Mouse (Mus musculus) ES-E14 (cell line): Measurements from ENCODE around the gene Bmper. TPM values are rescaled to one million over a fixed set of nuclear protein-coding genes. Genes with fewer than 3 reads are reported as not detected.

Source experiments
- DNase-seq: peaks from one replicate; pipeline ENCODE4 v3.0.0-alpha.2; 2013; ENCODE audit warnings: low read depth, low spot score
- H3K27ac ChIP-seq: 2 replicates; pipeline ENCODE4 v1.5.1; 2012; ENCODE audit warnings: low read depth, mild to moderate bottlenecking, low read length, moderate library complexity, mixed read lengths; ENCODE audit not compliant: poor library complexity, insufficient read depth, severe bottlenecking
- H3K36me3 ChIP-seq: 2 replicates; pipeline ENCODE4 v1.6.1; 2012; ENCODE audit warnings: mild to moderate bottlenecking, low read length, moderate library complexity, mixed read lengths; ENCODE audit not compliant: control insufficient read depth, poor library complexity, insufficient read depth, severe bottlenecking
- H3K4me1 ChIP-seq, 2 experiments: fragments of 150-350 bp in 1 of 2; sonication (generic) in 1 of 2; 2 replicates each; pipeline ENCODE4 v1.6.1; 2012; ENCODE audit warnings: low read length in 2 of 2, mild to moderate bottlenecking in 1 of 2, mixed read lengths in 1 of 2; ENCODE audit not compliant: control insufficient read depth in 2 of 2, insufficient read depth in 2 of 2, poor library complexity in 1 of 2
- H3K4me3 ChIP-seq, 2 experiments: fragments of 150-350 bp in 1 of 2; sonication (generic) in 1 of 2; 2 replicates each; pipeline ENCODE4 v1.5.1; 2012; ENCODE audit warnings: low read length in 2 of 2, low read depth in 1 of 2, mild to moderate bottlenecking in 1 of 2, mixed read lengths in 1 of 2; ENCODE audit not compliant: insufficient read depth in 1 of 2, poor library complexity in 1 of 2, severe bottlenecking in 1 of 2
- H3K9ac ChIP-seq: 2 replicates; pipeline ENCODE4 v1.6.1; 2012; ENCODE audit warnings: low read depth, mild to moderate bottlenecking, low read length, mixed read lengths; ENCODE audit not compliant: poor library complexity, insufficient read depth, severe bottlenecking
- H3K9me3 ChIP-seq: fragments of 150-350 bp; sonication (generic); 2 replicates; pipeline ENCODE4 v1.6.1; 2012; ENCODE audit warnings: low read depth, mild to moderate bottlenecking, low read length; ENCODE audit not compliant: control insufficient read depth, insufficient read depth
- CHD2 ChIP-seq: IDR thresholded peaks from 2 replicates; pipeline ENCODE4 v1.6.1; 2014; ENCODE audit warnings: mild to moderate bottlenecking, low read depth, low read length, inconsistent platforms
- HCFC1 ChIP-seq: IDR thresholded peaks from 2 replicates; pipeline ENCODE4 v1.6.1; 2012; ENCODE audit warnings: low read length, inconsistent platforms, borderline replicate concordance; ENCODE audit not compliant: insufficient read depth
- MAFK ChIP-seq: IDR thresholded peaks from 2 replicates; pipeline ENCODE4 v1.6.1; 2014; ENCODE audit warnings: mild to moderate bottlenecking, low read depth, low read length, inconsistent platforms; ENCODE audit not compliant: insufficient read depth
- ZC3H11A ChIP-seq: IDR thresholded peaks from 2 replicates; pipeline ENCODE4 v1.6.1; 2012; ENCODE audit warnings: low read depth, mild to moderate bottlenecking, inconsistent platforms, low read length, borderline replicate concordance
- ZNF384 ChIP-seq: IDR thresholded peaks from 2 replicates; pipeline ENCODE4 v1.6.1; 2012; ENCODE audit warnings: low read depth, low read length, inconsistent platforms
- in situ Hi-C, 2 experiments: fragments of 600-800 bp; cut with MboI; formaldehyde crosslinking; loops; one replicate each; pipeline ENCODE4 v1.15.1; 2025; ENCODE audit warnings: low sequenced_read_pairs in 2 of 2, inconsistent platforms in 1 of 2; ENCODE audit not compliant: unreplicated experiment in 2 of 2
- total RNA-seq: library from RNA; depleted of rRNA; stranded (reverse); fragments of 300-350 nt; gene quantifications from 2 replicates; pipeline ENCODE4 v1.2.3, GENCODE M21; 2012

Bmper gene
- total RNA-seq, 1 experiment = 2.5 TPM

DNA sequence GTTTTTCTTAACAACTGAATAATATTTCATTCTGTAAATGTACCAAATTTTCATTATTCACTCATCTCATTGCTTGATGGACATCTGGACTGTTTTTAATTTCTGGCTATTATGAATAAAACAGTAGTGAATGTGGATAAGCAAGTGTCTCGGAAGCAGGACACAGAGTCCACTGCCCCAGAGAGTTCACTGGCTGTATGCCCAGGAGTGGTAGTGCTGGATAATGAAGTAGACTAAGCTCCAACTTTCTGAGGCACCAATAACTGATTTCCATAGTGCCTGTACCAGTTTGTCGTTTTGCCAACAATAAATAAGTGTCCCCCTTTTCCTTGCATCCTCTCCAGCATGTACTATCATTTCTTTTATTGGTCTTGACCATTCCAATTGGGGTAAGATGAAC, 190.1 kb downstream of the Bmper start:
- Histone ChIP-seq H3K9ac (no peak overlapping the region), H3K36me3 (no peaks in the 10 kb centered on the region), H3K9me3 (no peaks in the 10 kb centered on the region), H3K4me3 (no peak overlapping the region), H3K4me1 (no peaks in the 10 kb centered on the region), H3K27ac (no peak overlapping the region)
- no peak for DNase-seq
- in situ Hi-C loops = no loop called here
- TF ChIP-seq ZNF384 = no peak
- no peak for TF ChIP-seq CHD2
- no peak for TF ChIP-seq MAFK
- no peak for TF ChIP-seq ZC3H11A
- no peak for TF ChIP-seq HCFC1

DNA sequence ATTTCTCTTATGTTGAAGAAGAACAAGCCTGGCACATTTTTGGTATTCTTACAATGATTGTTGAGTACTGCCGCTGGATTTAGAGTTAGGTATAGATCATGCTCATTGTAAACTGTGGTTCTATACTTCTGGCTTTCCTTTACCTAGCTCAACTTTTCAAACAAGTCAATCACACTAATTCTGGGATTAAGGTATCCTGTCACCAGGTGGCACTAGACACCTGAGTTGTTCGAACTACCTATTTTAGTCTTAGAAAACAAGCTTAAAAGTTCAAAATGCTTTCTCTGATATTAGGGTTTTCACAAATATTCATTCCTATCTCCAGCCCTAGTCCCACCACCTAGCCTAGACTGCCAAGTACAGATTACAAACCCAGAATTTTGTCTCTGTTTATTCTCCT, 196.2 kb downstream of the Bmper start:
- H3K9me3 ChIP-seq = no peaks in the 10 kb centered on the region
- in situ Hi-C loops = no loop called here
- TF ChIP-seq MAFK = no peak
- TF ChIP-seq ZC3H11A = no peak
- no peak for TF ChIP-seq HCFC1
- no peak for TF ChIP-seq ZNF384
- no peak for TF ChIP-seq CHD2
- DNase-seq = no peak
- H3K4me1 ChIP-seq = no peaks in the 10 kb centered on the region
- H3K9ac ChIP-seq = no peak overlapping the region
- H3K27ac ChIP-seq = no peak overlapping the region
- H3K4me3 ChIP-seq = no peak overlapping the region
- no peaks in the 10 kb centered on the region for H3K36me3 ChIP-seq

DNA sequence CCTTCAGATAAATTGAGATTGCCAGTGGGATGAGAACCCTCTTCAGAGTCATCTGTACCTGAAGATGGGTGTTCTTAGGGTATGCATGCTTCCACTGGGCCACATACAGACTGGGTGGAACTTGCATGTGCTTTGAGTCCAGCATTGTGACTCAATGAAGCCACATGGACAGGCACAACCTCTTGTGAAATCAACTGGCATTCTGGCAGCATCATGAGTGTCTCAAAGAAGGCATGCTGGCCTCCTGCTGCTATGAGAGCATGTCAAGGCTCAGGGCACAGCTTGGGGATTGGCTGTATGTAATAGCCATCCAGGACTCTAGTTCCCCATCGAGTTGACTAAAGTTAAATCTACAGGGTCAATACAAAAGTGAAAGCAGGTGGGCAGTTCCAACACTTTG, 200.9 kb downstream of the Bmper start:
- in situ Hi-C loops = no loop called here
- no peak for TF ChIP-seq CHD2
- TF ChIP-seq ZNF384 = no peak
- TF ChIP-seq ZC3H11A = no peak
- no peak for TF ChIP-seq HCFC1
- no peak for TF ChIP-seq MAFK
- no peak overlapping the region for H3K27ac ChIP-seq
- no peaks in the 10 kb centered on the region for H3K36me3 ChIP-seq
- no peaks in the 10 kb centered on the region for H3K9me3 ChIP-seq
- H3K9ac ChIP-seq = no peak overlapping the region
- no peaks in the 10 kb centered on the region for H3K4me1 ChIP-seq
- no peak for DNase-seq
- no peak overlapping the region for H3K4me3 ChIP-seq

DNA sequence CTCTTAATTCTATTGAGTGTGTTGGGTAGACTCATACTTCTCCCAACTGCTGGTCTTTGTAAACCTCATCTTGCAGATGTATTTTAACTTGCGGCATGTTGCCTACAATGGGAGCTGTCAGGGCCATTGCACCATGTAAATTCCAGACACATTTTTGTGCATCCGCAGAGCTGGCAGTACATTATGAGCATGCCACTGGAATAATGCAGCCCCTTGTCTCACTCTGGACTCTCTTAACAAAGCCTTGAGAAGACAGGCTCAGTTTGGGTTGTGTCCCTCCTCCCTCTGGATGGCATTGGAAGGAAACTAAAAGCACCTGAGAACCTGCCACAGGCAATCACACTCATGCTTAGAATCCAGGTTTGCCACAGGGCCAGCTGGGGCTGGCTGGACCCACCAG, 209.8 kb downstream of the Bmper start:
- TF ChIP-seq ZNF384 = no peak
- TF ChIP-seq MAFK = no peak
- TF ChIP-seq ZC3H11A = no peak
- TF ChIP-seq CHD2 = no peak
- no peak for TF ChIP-seq HCFC1
- Histone ChIP-seq H3K36me3 (no peaks in the 10 kb centered on the region), H3K9me3 (no peaks in the 10 kb centered on the region), H3K27ac (no peak overlapping the region), H3K4me3 (no peak overlapping the region), H3K9ac (no peak overlapping the region), H3K4me1 (no peaks in the 10 kb centered on the region)
- no peak for DNase-seq
- in situ Hi-C loops = no loop called here

DNA sequence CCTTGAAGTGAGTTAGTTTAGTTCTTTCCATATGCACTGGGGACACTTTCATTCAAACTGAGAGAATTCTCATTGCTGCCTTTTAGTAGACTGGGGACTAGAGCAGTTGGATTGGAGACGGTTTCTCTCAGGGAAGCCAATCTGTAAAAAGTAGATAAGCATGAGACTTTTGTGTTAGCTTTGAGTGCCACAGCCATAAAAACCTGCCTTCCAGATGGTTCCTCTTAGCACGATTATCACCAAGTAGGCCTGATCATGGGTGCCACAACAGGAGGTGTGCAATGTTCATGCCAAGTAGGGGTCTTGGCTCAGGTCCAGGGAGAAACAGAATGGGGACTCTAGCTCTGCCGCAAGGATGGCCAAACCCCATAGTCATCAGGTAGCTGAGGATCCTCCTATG, 210.4 kb downstream of the Bmper start:
- H3K4me1 ChIP-seq = no peaks in the 10 kb centered on the region
- DNase-seq = no peak
- H3K9ac ChIP-seq = no peak overlapping the region
- H3K4me3 ChIP-seq = no peak overlapping the region
- no peak for TF ChIP-seq ZC3H11A
- no peak for TF ChIP-seq MAFK
- TF ChIP-seq CHD2 = no peak
- no peak for TF ChIP-seq ZNF384
- no peak for TF ChIP-seq HCFC1
- no peaks in the 10 kb centered on the region for H3K36me3 ChIP-seq
- H3K27ac ChIP-seq = no peak overlapping the region
- no peaks in the 10 kb centered on the region for H3K9me3 ChIP-seq
- in situ Hi-C loops = no loop called here
